Mouse (Mus musculus) lung, postnatal 0 days (tissue): ENCODE data around the gene Acap2. TPM values are rescaled to one million over a fixed set of nuclear protein-coding genes. Genes with fewer than 3 reads are reported as not detected.

Experiments used
- ATAC-seq: fragments of 200-750 bp; cut with Nextera tagmentation; 2 replicates; pipeline ENCODE4 v1.8.0; 2017; ENCODE audit warnings: moderate library complexity
- DNase-seq: peaks from one replicate; pipeline ENCODE4 v3.0.0-alpha.2; 2016; ENCODE audit warnings: low spot score
- H3K27ac ChIP-seq: fragments of 300-500 bp; sonication (generic); 2 replicates; pipeline ENCODE4 v1.5.1; 2014; ENCODE audit warnings: antibody characterized with exemption, mild to moderate bottlenecking, low read length, mixed read lengths
- H3K27me3 ChIP-seq: fragments of 300-500 bp; sonication (generic); replicated peaks from 2 replicates; pipeline ENCODE4 v1.6.1; 2014; ENCODE audit warnings: low read length, mixed read lengths; ENCODE audit not compliant: insufficient read depth
- H3K36me3 ChIP-seq: fragments of 300-500 bp; sonication (generic); 2 replicates; pipeline ENCODE4 v1.6.1; 2014; ENCODE audit warnings: low read length, mixed read lengths; ENCODE audit not compliant: insufficient read depth
- H3K4me1 ChIP-seq: fragments of 300-500 bp; sonication (generic); 2 replicates; pipeline ENCODE4 v1.6.1; 2014; ENCODE audit warnings: antibody characterized with exemption, low read depth, low read length, mixed read lengths; ENCODE audit not compliant: insufficient read depth
- H3K4me2 ChIP-seq: fragments of 300-500 bp; sonication (generic); replicated peaks from 2 replicates; pipeline ENCODE4 v1.6.1; 2014; ENCODE audit warnings: low read depth, mild to moderate bottlenecking, low read length, moderate library complexity, mixed read lengths
- H3K4me3 ChIP-seq: fragments of 300-500 bp; sonication (generic); 2 replicates; pipeline ENCODE4 v1.5.1; 2014; ENCODE audit warnings: low read depth, low read length
- H3K9ac ChIP-seq: fragments of 300-500 bp; sonication (generic); replicated peaks from 2 replicates; pipeline ENCODE4 v1.6.1; 2014; ENCODE audit warnings: low read depth, mild to moderate bottlenecking
- H3K9me3 ChIP-seq: fragments of 300-500 bp; sonication (generic); 2 replicates; pipeline ENCODE4 v1.6.1; 2016; ENCODE audit warnings: low read length, mixed read lengths
- CTCF ChIP-seq: IDR thresholded peaks from 2 replicates; pipeline ENCODE4 v1.5.1; 2016; ENCODE audit warnings: antibody characterized with exemption, mild to moderate bottlenecking
- EP300 ChIP-seq: IDR thresholded peaks from 2 replicates; pipeline ENCODE4 v1.6.1; 2016; ENCODE audit warnings: antibody characterized with exemption, mild to moderate bottlenecking, control low read depth
- WGBS: fragments of 180-500 bp; shearing (Covaris S2); extraction: QIAGEN DNeasy Blood & Tissue Kit; methylation state at CpG from one replicate; pipeline ENCODE4 v1.1.7; 2014; 5-methylcytosine and 5-hydroxymethylcytosine counted together
- polyA plus RNA-seq: library from polyadenylated mRNA; unstranded; fragments of >200 nt; fragmentation: Nextera tagmentation; extraction: Ambion mirVana; gene quantifications from 2 replicates; pipeline ENCODE4 v1.2.1, GENCODE M21; 2015

Gene Acap2
- polyA plus RNA-seq, 1 experiment from 2014 or later: 22.0 TPM

DNA sequence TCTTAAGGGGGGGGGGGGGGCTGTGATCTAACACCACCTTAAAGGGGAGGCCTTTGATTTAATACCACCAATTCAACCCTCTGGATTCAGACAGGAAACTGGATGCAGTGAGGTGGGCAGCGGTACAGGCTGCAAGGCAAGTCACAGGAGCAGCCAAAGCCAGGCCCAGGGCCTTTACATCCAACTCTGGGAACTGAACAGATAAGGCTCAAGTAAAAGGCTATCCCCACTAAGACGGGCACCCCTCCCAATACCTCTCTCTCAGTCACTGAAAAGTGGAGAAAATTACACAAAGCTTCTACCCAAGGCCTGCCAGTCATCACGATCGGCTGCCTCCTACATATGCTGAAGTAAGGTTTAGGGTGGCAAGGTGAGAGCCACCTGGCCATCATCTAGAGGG lies 141.3 kb downstream of the Acap2 start:
- Histone ChIP-seq H3K27ac (no peak overlapping the region), H3K9ac (no peak overlapping the region), H3K27me3 (no peaks in the 10 kb centered on the region), H3K4me1 (0 out of 2 replicates have a peak, but pooled peaks cover 4% of the 10 kb centered on the region), H3K4me3 (no peak overlapping the region), H3K36me3 (no peaks in the 10 kb centered on the region), H3K9me3 (no peaks in the 10 kb centered on the region), H3K4me2 (no peak overlapping the region)
- DNase-seq (no peak), ATAC-seq (no peak)
- WGBS: 85% methylated on average over 4 of the region's 4 CpGs
- TF ChIP-seq CTCF (no peak), EP300 (no peak)

- 53% methylated on average over 6 of the region's 6 CpGs for WGBS
- Histone ChIP-seq H3K36me3 (no peaks in the 10 kb centered on the region), H3K27me3 (no peaks in the 10 kb centered on the region), H3K27ac (no peak overlapping the region), H3K4me1 (0 out of 2 replicates have a peak, but pooled peaks cover 4% of the 10 kb centered on the region), H3K9ac (no peak overlapping the region), H3K4me2 (no peak overlapping the region), H3K9me3 (no peaks in the 10 kb centered on the region), H3K4me3 (no peak overlapping the region)
- TF ChIP-seq CTCF (no peak), EP300 (no peak)
- DNase-seq: no peak
- no peak for ATAC-seq
Observed at GRCm38 (mm10) chr16:31052812-31053211, 148.2 kb downstream of the Acap2 start.

DNA sequence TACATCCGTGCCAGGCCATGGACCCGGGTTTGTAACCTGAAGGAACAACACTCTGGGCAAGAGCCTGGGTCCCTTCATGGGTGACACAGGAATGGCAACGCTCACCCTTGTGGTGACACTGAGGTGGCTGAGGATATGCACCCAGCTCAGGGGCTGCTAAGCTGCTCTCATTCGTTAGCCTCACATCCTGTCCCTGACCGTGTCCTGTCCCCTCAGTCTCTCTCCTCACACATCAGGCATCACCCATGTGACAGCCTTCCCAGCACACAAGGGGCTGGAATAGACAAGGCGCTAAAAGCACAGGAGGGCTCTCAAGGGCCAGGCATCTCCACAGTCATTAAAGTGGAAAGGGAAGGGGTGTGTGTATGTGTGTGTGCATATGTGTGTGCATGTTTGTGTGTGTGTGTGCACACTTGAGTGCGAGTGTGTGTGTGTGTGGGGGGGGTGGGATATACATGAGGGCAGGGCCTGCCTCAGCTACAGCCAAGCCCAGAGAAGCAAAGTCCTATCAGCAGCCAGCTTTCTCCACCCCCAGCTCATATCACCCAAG lies 148.8 kb downstream of the Acap2 start:
- TF ChIP-seq CTCF (peak; percentile 18; the same call in 1 of the 2 replicates), EP300 (no peak)
- no peak for ATAC-seq

DNA sequence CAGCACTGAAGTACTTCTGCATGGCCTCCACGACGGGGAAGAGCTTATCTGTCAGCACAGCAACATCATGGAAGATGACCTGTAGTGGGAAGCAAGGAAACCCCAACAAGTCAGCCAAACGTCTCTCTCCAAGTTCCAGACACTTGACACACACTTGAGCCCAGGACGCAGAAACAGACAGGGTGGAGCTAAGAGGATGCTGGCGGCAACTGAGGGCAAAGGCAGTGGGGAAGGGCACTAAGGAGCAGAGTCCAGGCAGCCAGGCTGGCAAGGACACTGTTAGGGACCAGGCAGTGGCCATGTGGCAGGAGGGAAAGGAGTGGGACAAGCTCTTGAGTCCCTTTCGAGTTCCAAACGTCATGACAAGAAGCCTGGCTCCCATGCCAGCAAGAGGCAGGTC lies 150.3 kb downstream of the Acap2 start:
- WGBS: 46% methylated on average over 7 of the region's 7 CpGs
- no peak overlapping the region for H3K9ac ChIP-seq
- peak; percentile 72 for ATAC-seq
- H3K4me2 ChIP-seq: no peak overlapping the region
- H3K27ac ChIP-seq: no peak overlapping the region
- TF ChIP-seq CTCF (no peak), EP300 (no peak)
- no peaks in the 10 kb centered on the region for H3K36me3 ChIP-seq
- no peaks in the 10 kb centered on the region for H3K27me3 ChIP-seq
- no peaks in the 10 kb centered on the region for H3K9me3 ChIP-seq
- H3K4me1 ChIP-seq: no peaks in the 10 kb centered on the region
- DNase-seq: peak; percentile 51
- no peak overlapping the region for H3K4me3 ChIP-seq

More for the DNA sequence above, 148.8 kb downstream of the Acap2 start:
- Histone ChIP-seq H3K27ac (no peak overlapping the region), H3K27me3 (no peaks in the 10 kb centered on the region), H3K9ac (no peak overlapping the region), H3K4me3 (no peak overlapping the region), H3K9me3 (no peaks in the 10 kb centered on the region), H3K4me2 (no peak overlapping the region), H3K36me3 (no peaks in the 10 kb centered on the region), H3K4me1 (0 out of 2 replicates have a peak, but pooled peaks cover 4% of the 10 kb centered on the region)
- WGBS: 51% methylated on average over 7 of the region's 7 CpGs
- no peak for DNase-seq

DNA sequence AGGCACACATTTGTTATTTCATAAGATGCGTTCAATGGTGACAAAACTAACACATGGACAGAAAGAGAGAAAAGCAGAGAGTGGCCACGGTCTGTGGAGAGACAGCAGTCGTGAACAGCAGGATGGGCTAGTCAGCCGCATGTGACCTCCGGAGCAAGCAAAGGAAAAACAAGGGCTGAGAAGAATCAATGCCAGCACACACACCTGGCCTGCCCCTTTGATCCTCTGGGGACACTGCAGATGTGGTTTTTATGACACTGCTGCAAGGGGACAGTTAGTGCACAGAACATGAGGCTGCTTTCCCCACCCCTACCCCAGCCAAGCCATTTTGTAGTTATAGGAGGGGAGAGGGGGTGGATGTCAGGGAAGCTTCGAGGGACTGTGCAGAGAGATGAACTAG lies 152.9 kb downstream of the Acap2 start:
- H3K27ac ChIP-seq: no peak overlapping the region
- TF ChIP-seq EP300 (no peak), CTCF (no peak)
- no peaks in the 10 kb centered on the region for H3K27me3 ChIP-seq
- H3K9ac ChIP-seq: no peak overlapping the region
- H3K4me3 ChIP-seq: no peak overlapping the region
- H3K36me3 ChIP-seq: no peaks in the 10 kb centered on the region
- 80% methylated on average over 6 of the region's 6 CpGs for WGBS
- DNase-seq (no peak), ATAC-seq (no peak)
- no peaks in the 10 kb centered on the region for H3K4me1 ChIP-seq
- H3K4me2 ChIP-seq: no peak overlapping the region
- H3K9me3 ChIP-seq: no peaks in the 10 kb centered on the region

DNA sequence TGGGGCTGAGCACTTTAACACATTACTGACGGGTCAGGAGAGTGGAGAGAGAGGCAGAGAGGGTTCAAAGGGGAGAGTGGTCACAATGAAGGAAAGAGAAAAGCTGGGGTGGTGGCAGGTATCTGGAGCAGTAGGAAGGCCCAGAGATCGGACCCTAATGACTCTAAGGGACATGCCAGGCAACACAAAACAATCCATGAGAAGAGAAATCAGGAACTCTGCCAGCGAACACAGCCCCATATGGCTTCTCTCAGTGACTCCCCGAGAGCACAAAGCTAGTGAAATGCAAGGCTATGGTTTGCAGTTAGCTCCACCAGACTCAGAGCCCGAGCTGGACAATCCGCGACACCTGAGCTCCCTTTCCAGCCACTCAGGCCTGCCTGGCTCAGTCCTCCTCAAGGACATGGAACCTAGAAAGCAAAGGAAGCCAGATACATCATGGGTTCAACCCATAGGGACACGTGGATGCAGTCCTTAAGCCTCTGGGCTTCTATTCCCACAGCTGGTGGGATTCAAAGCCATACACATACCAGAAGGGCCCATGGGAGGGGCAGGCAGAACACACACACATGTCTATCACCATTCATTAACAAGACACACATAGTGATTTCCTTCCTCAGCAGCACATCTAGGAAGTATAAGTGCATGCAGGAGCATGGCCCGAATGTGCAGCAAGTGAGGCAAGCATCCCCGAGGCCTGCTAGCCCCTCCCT lies 153.7 kb downstream of the Acap2 start:
- Histone ChIP-seq H3K27me3 (no peaks in the 10 kb centered on the region), H3K27ac (no peak overlapping the region), H3K9ac (no peak overlapping the region), H3K4me3 (no peak overlapping the region), H3K36me3 (no peaks in the 10 kb centered on the region), H3K9me3 (no peaks in the 10 kb centered on the region), H3K4me1 (no peaks in the 10 kb centered on the region), H3K4me2 (no peak overlapping the region)
- DNase-seq (no peak), ATAC-seq (peak; percentile 16; the same call in 1 of the 2 replicates)
- WGBS: 70% methylated on average over 10 of the region's 10 CpGs
- TF ChIP-seq EP300 (no peak), CTCF (no peak)
